Mouse (Mus musculus) hindbrain, embryonic 15.5 days (tissue): ENCODE results near the gene Ppp1r3f. TPM values are rescaled to one million over a fixed set of nuclear protein-coding genes. Genes with fewer than 3 reads are reported as not detected.

Experiments used
- ATAC-seq: fragments of 200-750 bp; cut with Nextera tagmentation; 2 replicates; pipeline ENCODE4 v1.8.0; 2017; ENCODE audit warnings: low read depth, moderate number of reproducible peaks, moderate TSS enrichment; ENCODE audit not compliant: low FRiP score
- H3K27ac ChIP-seq: fragments of 300-500 bp; sonication (generic); replicated peaks from 2 replicates; pipeline ENCODE4 v1.5.1; 2015; ENCODE audit warnings: mild to moderate bottlenecking, inconsistent platforms
- H3K27me3 ChIP-seq: fragments of 300-500 bp; sonication (generic); 2 replicates; pipeline ENCODE4 v1.6.1; 2015; ENCODE audit warnings: control low read depth, inconsistent platforms
- H3K36me3 ChIP-seq: fragments of 300-500 bp; sonication (generic); 2 replicates; pipeline ENCODE4 v1.6.1; 2015; ENCODE audit warnings: control low read depth, inconsistent platforms
- H3K4me1 ChIP-seq: fragments of 300-500 bp; sonication (generic); replicated peaks from 2 replicates; pipeline ENCODE4 v1.6.1; 2015; ENCODE audit warnings: control low read depth, inconsistent platforms
- H3K4me2 ChIP-seq: fragments of 300-500 bp; sonication (generic); 2 replicates; pipeline ENCODE4 v1.6.1; 2015; ENCODE audit warnings: moderate library complexity, mild to moderate bottlenecking, inconsistent platforms
- H3K4me3 ChIP-seq: fragments of 300-500 bp; sonication (generic); 2 replicates; pipeline ENCODE4 v1.5.1; 2015; ENCODE audit warnings: mild to moderate bottlenecking, inconsistent platforms
- H3K9ac ChIP-seq: fragments of 300-500 bp; sonication (generic); 2 replicates; pipeline ENCODE4 v1.6.1; 2015; ENCODE audit warnings: inconsistent platforms
- H3K9me3 ChIP-seq: fragments of 300-500 bp; sonication (generic); 2 replicates; pipeline ENCODE4 v1.6.1; 2016; ENCODE audit warnings: control low read depth, inconsistent platforms
- WGBS: fragments of 180-500 bp; shearing (Covaris S2); methylation state at CpG from one replicate; pipeline ENCODE4 v1.1.7; 2015; 5-methylcytosine and 5-hydroxymethylcytosine counted together
- polyA plus RNA-seq: library from polyadenylated mRNA; unstranded; fragments of >200 nt; fragmentation: Nextera tagmentation; extraction: Ambion mirVana; gene quantifications from 2 replicates; pipeline ENCODE4 v1.2.1, GENCODE M21; 2015

The Ppp1r3f gene
- polyA plus RNA-seq, 1 experiment from 2014 or later, result 6.8 TPM

GRCm38 (mm10) chrX:7581151-7581550 is 7.1 kb upstream of the Ppp1r3f start:
- H3K9me3 ChIP-seq, result no peaks in the 10 kb centered on the region
- H3K4me3 ChIP-seq, result no peak overlapping the region
- no peaks in the 10 kb centered on the region for H3K36me3 ChIP-seq
- 90% methylated on average over 2 of the region's 2 CpGs for WGBS
- H3K9ac ChIP-seq, result no peak overlapping the region
- no peak overlapping the region for H3K4me2 ChIP-seq
- no peak for ATAC-seq
- no peaks in the 10 kb centered on the region for H3K27me3 ChIP-seq
- H3K27ac ChIP-seq, result no peak overlapping the region
- no peaks in the 10 kb centered on the region for H3K4me1 ChIP-seq

GRCm38 (mm10) chrX:7574885-7575231 is 775 bp upstream of the Ppp1r3f start:
- H3K4me1 ChIP-seq, result peaks cover 32% of the 10 kb centered on the region
- peak; percentile 31 for ATAC-seq
- no peaks in the 10 kb centered on the region for H3K36me3 ChIP-seq
- H3K9ac ChIP-seq, result peak overlapping the region; percentile 32
- peak overlapping the region; percentile 55 for H3K4me3 ChIP-seq
- peak overlapping the region; percentile 52 for H3K4me2 ChIP-seq
- no peaks in the 10 kb centered on the region for H3K27me3 ChIP-seq
- no peaks in the 10 kb centered on the region for H3K9me3 ChIP-seq
- WGBS, result 17% methylated on average over 5 of the region's 6 CpGs
- H3K27ac ChIP-seq, result peak overlapping the region; percentile 96

- no peaks in the 10 kb centered on the region for H3K36me3 ChIP-seq
- WGBS, result 33% methylated on average over 63 of the region's 72 CpGs
- H3K27ac ChIP-seq, result peak within 1 kb of the TSS; percentile 96
- no peaks in the 10 kb centered on the region for H3K27me3 ChIP-seq
- ATAC-seq, result peak; percentile 3; the same call in 1 of the 2 replicates
- peak within 1 kb of the TSS; percentile 65 for H3K9ac ChIP-seq
- H3K4me3 ChIP-seq, result peak within 1 kb of the TSS; percentile 55
- H3K9me3 ChIP-seq, result no peaks in the 10 kb centered on the region
- peak within 1 kb of the TSS; percentile 72 for H3K4me2 ChIP-seq
- peaks cover 32% of the 10 kb centered on the region for H3K4me1 ChIP-seq
These were observed 652 bp downstream of the Ppp1r3f start, which contains the start of gene Foxp3 for GRCm38 (mm10) chrX:7573176-7574086. Gene Foxp3 (plus strand): TSS chrX:7573644.

GRCm38 (mm10) chrX:7572466-7572865 is 1.6 kb downstream of the Ppp1r3f start:
- 88% methylated on average over 10 of the region's 10 CpGs for WGBS
- H3K4me2 ChIP-seq, result peak overlapping the region; percentile 72
- H3K9me3 ChIP-seq, result no peaks in the 10 kb centered on the region
- H3K4me3 ChIP-seq, result peak overlapping the region; percentile 55; the same call in 1 of the 2 replicates
- H3K4me1 ChIP-seq, result peaks cover 32% of the 10 kb centered on the region
- no peaks in the 10 kb centered on the region for H3K36me3 ChIP-seq
- H3K27me3 ChIP-seq, result no peaks in the 10 kb centered on the region
- ATAC-seq, result no peak
- H3K27ac ChIP-seq, result no peak overlapping the region
- no peak overlapping the region for H3K9ac ChIP-seq

GRCm38 (mm10) chrX:7571565-7572136 is 2.4 kb downstream of the Ppp1r3f start:
- Histone ChIP-seq H3K27ac (no peak overlapping the region), H3K4me2 (no peak overlapping the region), H3K9ac (no peak overlapping the region), H3K4me1 (peaks cover 32% of the 10 kb centered on the region), H3K27me3 (no peaks in the 10 kb centered on the region), H3K9me3 (no peaks in the 10 kb centered on the region), H3K36me3 (no peaks in the 10 kb centered on the region), H3K4me3 (no peak overlapping the region)
- ATAC-seq, result no peak
- WGBS, result 94% methylated on average over 9 of the region's 9 CpGs

GRCm38 (mm10) chrX:7570481-7571175 is 3.5 kb downstream of the Ppp1r3f start:
- Histone ChIP-seq H3K4me2 (no peak overlapping the region), H3K27ac (no peak overlapping the region), H3K9me3 (no peaks in the 10 kb centered on the region), H3K36me3 (no peaks in the 10 kb centered on the region), H3K27me3 (no peaks in the 10 kb centered on the region), H3K4me3 (no peak overlapping the region), H3K9ac (no peak overlapping the region), H3K4me1 (peaks cover 32% of the 10 kb centered on the region)
- 57% methylated on average over 7 of the region's 7 CpGs for WGBS
- no peak for ATAC-seq

- H3K9ac ChIP-seq, result no peak overlapping the region
- 78% methylated on average over 8 of the region's 9 CpGs for WGBS
- no peak overlapping the region for H3K4me2 ChIP-seq
- H3K27me3 ChIP-seq, result no peaks in the 10 kb centered on the region
- no peak for ATAC-seq
- H3K36me3 ChIP-seq, result no peaks in the 10 kb centered on the region
- H3K4me1 ChIP-seq, result peaks cover 19% of the 10 kb centered on the region
- no peak overlapping the region for H3K27ac ChIP-seq
- no peak overlapping the region for H3K4me3 ChIP-seq
- H3K9me3 ChIP-seq, result no peaks in the 10 kb centered on the region
These were observed 6.6 kb downstream of the Ppp1r3f start for GRCm38 (mm10) chrX:7567491-7567890.

- Histone ChIP-seq H3K4me3 (no peak overlapping the region), H3K9me3 (no peaks in the 10 kb centered on the region), H3K4me2 (no peak overlapping the region), H3K27ac (no peak overlapping the region), H3K36me3 (no peaks in the 10 kb centered on the region), H3K4me1 (peaks cover 9% of the 10 kb centered on the region), H3K27me3 (no peaks in the 10 kb centered on the region), H3K9ac (no peak overlapping the region)
- 92% methylated on average over 6 of the region's 6 CpGs for WGBS
- no peak for ATAC-seq
These were observed 7.7 kb downstream of the Ppp1r3f start for GRCm38 (mm10) chrX:7566352-7566751.

- H3K4me1 ChIP-seq, result no peaks in the 10 kb centered on the region
- ATAC-seq, result no peak
- H3K36me3 ChIP-seq, result no peaks in the 10 kb centered on the region
- H3K27me3 ChIP-seq, result no peaks in the 10 kb centered on the region
- no peak overlapping the region for H3K4me3 ChIP-seq
- WGBS, result 23% methylated on average over 2 of the region's 2 CpGs
- H3K27ac ChIP-seq, result no peak overlapping the region
- no peak overlapping the region for H3K4me2 ChIP-seq
- no peak overlapping the region for H3K9ac ChIP-seq
- H3K9me3 ChIP-seq, result no peaks in the 10 kb centered on the region
These were observed 11.0 kb downstream of the Ppp1r3f start for GRCm38 (mm10) chrX:7563076-7563475.

GRCm38 (mm10) chrX:7553474-7553873 is 20.6 kb downstream of the Ppp1r3f start:
- WGBS, result 91% methylated on average over 4 of the region's 4 CpGs
- H3K27ac ChIP-seq, result no peak overlapping the region
- no peak overlapping the region for H3K4me3 ChIP-seq
- H3K4me1 ChIP-seq, result no peaks in the 10 kb centered on the region
- no peak for ATAC-seq
- H3K9ac ChIP-seq, result no peak overlapping the region
- H3K27me3 ChIP-seq, result no peaks in the 10 kb centered on the region
- H3K36me3 ChIP-seq, result no peaks in the 10 kb centered on the region
- no peaks in the 10 kb centered on the region for H3K9me3 ChIP-seq
- H3K4me2 ChIP-seq, result no peak overlapping the region

- no peak overlapping the region for H3K4me3 ChIP-seq
- ATAC-seq, result no peak
- H3K9me3 ChIP-seq, result no peaks in the 10 kb centered on the region
- H3K9ac ChIP-seq, result no peak overlapping the region
- 32% methylated on average over 3 of the region's 3 CpGs for WGBS
- no peaks in the 10 kb centered on the region for H3K27me3 ChIP-seq
- no peaks in the 10 kb centered on the region for H3K36me3 ChIP-seq
- no peaks in the 10 kb centered on the region for H3K4me1 ChIP-seq
- no peak overlapping the region for H3K27ac ChIP-seq
- no peak overlapping the region for H3K4me2 ChIP-seq
These were observed 49.1 kb downstream of the Ppp1r3f start for GRCm38 (mm10) chrX:7524961-7525360.
